Mouse (Mus musculus) neural tube, embryonic 14.5 days (tissue): ENCODE data around the gene Fam92b. TPM values are rescaled to one million over a fixed set of nuclear protein-coding genes. Genes with fewer than 3 reads are reported as not detected.
A peak's percentile ranks its signal among the peaks of the same experiment; 100 is the strongest.

ENCODE experiments used
- ATAC-seq: fragments of 200-750 bp; cut with Nextera tagmentation; 2 replicates; pipeline ENCODE4 v1.8.0; 2017; ENCODE audit warnings: low read depth, mild to moderate bottlenecking, moderate TSS enrichment, moderate library complexity
- H3K27ac ChIP-seq: fragments of 300-500 bp; sonication (generic); 2 replicates; pipeline ENCODE4 v1.5.1; 2014; ENCODE audit warnings: low read depth, mild to moderate bottlenecking, control low read depth, low read length, moderate library complexity, mixed read lengths
- H3K27me3 ChIP-seq: fragments of 300-500 bp; sonication (generic); 2 replicates; pipeline ENCODE4 v1.6.1; 2014; ENCODE audit warnings: low read length; ENCODE audit not compliant: control insufficient read depth, insufficient read depth
- H3K36me3 ChIP-seq: fragments of 300-500 bp; sonication (generic); 2 replicates; pipeline ENCODE4 v1.6.1; 2014; ENCODE audit warnings: low read length, mixed read lengths; ENCODE audit not compliant: control insufficient read depth, insufficient read depth
- H3K4me1 ChIP-seq: fragments of 300-500 bp; sonication (generic); 2 replicates; pipeline ENCODE4 v1.6.1; 2014; ENCODE audit warnings: low read length; ENCODE audit not compliant: control insufficient read depth, insufficient read depth
- H3K4me2 ChIP-seq: fragments of 300-500 bp; sonication (generic); 2 replicates; pipeline ENCODE4 v1.6.1; 2014; ENCODE audit warnings: mild to moderate bottlenecking, low read depth, low read length, control low read depth
- H3K4me3 ChIP-seq: fragments of 300-500 bp; sonication (generic); 2 replicates; pipeline ENCODE4 v1.5.1; 2014; ENCODE audit warnings: low read depth, low read length, control low read depth, mixed read lengths
- H3K9ac ChIP-seq: fragments of 300-500 bp; sonication (generic); replicated peaks from 2 replicates; pipeline ENCODE4 v1.6.1; 2014; ENCODE audit warnings: low read depth, mild to moderate bottlenecking, control low read depth, low read length, mixed read lengths
- H3K9me3 ChIP-seq: fragments of 300-500 bp; sonication (generic); 2 replicates; pipeline ENCODE4 v1.6.1; 2016; ENCODE audit warnings: low read length; ENCODE audit not compliant: control insufficient read depth
- WGBS: fragments of 180-500 bp; shearing (Covaris S2); extraction: QIAGEN DNeasy Blood & Tissue Kit; methylation state at CpG from one replicate; pipeline ENCODE4 v1.1.7; 2014; 5-methylcytosine and 5-hydroxymethylcytosine counted together
- polyA plus RNA-seq: library from polyadenylated mRNA; unstranded; fragments of >200 nt; fragmentation: Nextera tagmentation; extraction: Ambion mirVana; gene quantifications from 2 replicates; pipeline ENCODE4 v1.2.1, GENCODE M21; 2014

Gene Fam92b
- polyA plus RNA-seq, 1 experiment from 2014 or later: 1.7 TPM

DNA sequence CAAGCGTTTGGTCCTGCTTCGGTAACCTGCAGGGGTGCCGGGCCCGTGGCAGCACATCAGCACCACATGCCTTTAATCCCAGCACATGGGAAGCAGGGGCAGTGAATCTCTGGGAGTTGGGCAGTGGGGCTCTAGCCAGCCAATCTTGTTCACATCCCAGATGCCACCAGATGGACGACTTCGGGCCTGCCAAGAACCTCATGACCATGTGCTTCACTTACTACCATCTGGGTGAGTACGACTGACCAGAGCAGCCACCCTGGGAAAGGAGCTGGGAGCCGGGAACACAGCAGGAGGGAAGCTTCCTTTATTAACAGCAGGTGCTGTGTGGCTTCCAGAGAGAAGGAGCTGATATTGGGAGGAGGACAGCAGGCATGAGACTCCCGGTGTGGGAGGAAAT, 26.1 kb downstream of the Fam92b start:
- no peak for ATAC-seq
- 72% methylated on average over 9 of the region's 9 CpGs for WGBS
- no peaks in the 10 kb centered on the region for H3K36me3 ChIP-seq
- H3K27ac ChIP-seq: no peak overlapping the region
- H3K9me3 ChIP-seq: no peaks in the 10 kb centered on the region
- no peak overlapping the region for H3K4me3 ChIP-seq
- 0 out of 2 replicates have a peak, but pooled peaks cover 2% of the 10 kb centered on the region for H3K4me1 ChIP-seq
- H3K9ac ChIP-seq: no peak overlapping the region
- no peaks in the 10 kb centered on the region for H3K27me3 ChIP-seq
- H3K4me2 ChIP-seq: no peak overlapping the region

DNA sequence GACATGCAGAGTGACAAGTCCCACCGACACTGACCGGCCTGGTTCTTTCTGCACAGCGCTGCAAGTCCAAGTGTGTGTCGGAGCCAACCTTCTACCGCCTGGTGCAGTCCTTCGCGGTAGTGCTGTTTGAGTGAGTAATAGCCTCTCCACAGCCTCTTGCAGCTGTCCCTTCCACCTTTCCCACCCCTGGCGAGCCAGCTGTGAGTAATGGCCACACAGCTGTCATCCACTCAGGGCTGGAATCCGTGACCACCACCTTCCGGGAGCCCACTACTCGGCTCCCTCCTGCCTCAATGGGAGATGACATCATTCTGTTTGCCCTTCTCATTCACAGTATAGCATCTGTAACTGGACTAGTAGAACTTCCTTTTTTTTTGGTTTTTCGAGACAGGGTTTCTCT, 27.2 kb downstream of the Fam92b start:
- Histone ChIP-seq H3K9me3 (no peaks in the 10 kb centered on the region), H3K4me1 (0 out of 2 replicates have a peak, but pooled peaks cover 3% of the 10 kb centered on the region), H3K4me2 (no peak overlapping the region), H3K27me3 (no peaks in the 10 kb centered on the region), H3K27ac (no peak overlapping the region), H3K4me3 (no peak overlapping the region), H3K36me3 (no peaks in the 10 kb centered on the region), H3K9ac (no peak overlapping the region)
- WGBS: 59% methylated on average over 12 of the region's 12 CpGs
- no peak for ATAC-seq

- no peak for ATAC-seq
- H3K27me3 ChIP-seq: no peaks in the 10 kb centered on the region
Measured at GRCm38 (mm10) chr8:120146051-120146450, 31.2 kb downstream of the Fam92b start.

GRCm38 (mm10) chr8:120144652-120145301, 32.5 kb downstream of the Fam92b start:
- WGBS: 55% methylated on average over 12 of the region's 12 CpGs
- H3K4me1 ChIP-seq: peaks cover 11% of the 10 kb centered on the region
- H3K27me3 ChIP-seq: no peaks in the 10 kb centered on the region
- no peaks in the 10 kb centered on the region for H3K36me3 ChIP-seq
- no peak overlapping the region for H3K4me2 ChIP-seq
- H3K9me3 ChIP-seq: no peaks in the 10 kb centered on the region
- H3K9ac ChIP-seq: 0 out of 2 replicates have a peak overlapping the region, but pooled peaks have one; percentile 18
- peak; percentile 21; the same call in 1 of the 2 replicates for ATAC-seq
- H3K27ac ChIP-seq: peak overlapping the region; percentile 69
- H3K4me3 ChIP-seq: no peak overlapping the region

More at GRCm38 (mm10) chr8:120146051-120146450, 31.2 kb downstream of the Fam92b start:
- Histone ChIP-seq H3K27ac (no peak overlapping the region), H3K36me3 (no peaks in the 10 kb centered on the region), H3K9ac (no peak overlapping the region), H3K4me1 (peaks cover 11% of the 10 kb centered on the region), H3K4me2 (no peak overlapping the region), H3K9me3 (no peaks in the 10 kb centered on the region), H3K4me3 (no peak overlapping the region)
- 76% methylated on average over 1 of the region's 1 CpGs for WGBS

DNA sequence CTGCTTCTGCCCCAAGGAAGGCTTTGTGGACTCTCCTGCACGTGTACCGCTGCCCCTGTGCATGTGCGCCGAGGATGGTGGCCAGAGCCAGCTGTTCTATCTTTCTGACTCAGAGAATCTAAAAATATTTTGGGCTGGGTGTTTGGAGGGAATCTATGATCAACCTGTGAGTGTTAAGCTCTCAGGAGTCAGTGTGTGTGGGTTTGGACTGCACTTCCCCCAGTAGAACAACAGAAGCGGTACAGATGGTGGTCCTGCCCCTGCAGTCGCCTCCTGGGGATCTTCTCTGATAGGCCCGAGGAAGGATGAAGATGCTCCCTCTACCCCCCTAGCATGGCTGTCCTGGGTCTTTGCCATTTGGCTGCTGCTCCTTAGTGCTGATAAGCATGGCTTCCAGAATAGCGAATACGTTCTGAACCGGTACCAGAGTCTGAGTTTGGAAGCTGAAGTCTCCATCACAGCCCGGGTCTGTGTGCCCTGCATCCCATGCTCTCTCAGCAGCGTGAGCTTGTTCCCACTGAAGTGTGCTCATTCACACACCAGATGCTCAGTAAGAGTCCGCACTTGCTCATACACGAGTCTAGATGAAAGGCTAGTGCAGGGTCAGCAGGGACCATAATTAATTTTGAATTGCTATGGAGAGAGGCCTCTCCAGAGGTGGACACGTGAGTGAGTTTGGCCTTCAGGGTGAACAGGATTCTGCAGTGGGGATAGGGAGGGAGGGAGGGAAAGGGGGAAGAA, 33.2 kb downstream of the Fam92b start:
- 55% methylated on average over 15 of the region's 15 CpGs for WGBS
- H3K4me3 ChIP-seq: no peak overlapping the region
- H3K27me3 ChIP-seq: no peaks in the 10 kb centered on the region
- ATAC-seq: peak; percentile 24; the same call in 1 of the 2 replicates
- no peak overlapping the region for H3K4me2 ChIP-seq
- H3K4me1 ChIP-seq: peaks cover 11% of the 10 kb centered on the region
- no peaks in the 10 kb centered on the region for H3K9me3 ChIP-seq
- no peak overlapping the region for H3K9ac ChIP-seq
- H3K27ac ChIP-seq: no peak overlapping the region
- no peaks in the 10 kb centered on the region for H3K36me3 ChIP-seq

GRCm38 (mm10) chr8:120140769-120141168, 36.5 kb downstream of the Fam92b start:
- H3K27ac ChIP-seq: no peak overlapping the region

DNA sequence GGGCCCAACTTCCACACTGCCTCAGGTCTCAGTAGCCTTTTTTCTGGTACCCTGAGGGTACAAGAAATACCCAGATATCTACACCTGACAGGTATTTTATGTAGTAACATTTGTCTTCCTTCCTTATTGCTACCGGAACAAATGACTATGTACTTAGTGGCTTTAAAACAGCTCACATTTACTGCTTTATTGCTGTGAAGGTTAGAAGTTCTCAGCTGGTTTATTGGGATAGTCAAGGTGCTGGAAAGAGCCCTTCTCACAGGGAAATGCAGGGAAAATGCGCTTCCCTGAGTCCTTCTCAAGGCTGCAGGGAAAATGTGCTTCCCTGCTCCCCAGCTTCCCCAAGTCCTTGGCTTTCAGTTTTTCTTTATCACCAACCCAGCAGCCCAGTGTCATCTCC, 38.3 kb downstream of the Fam92b start:
- no peaks in the 10 kb centered on the region for H3K9me3 ChIP-seq
- WGBS: 30% methylated on average over 2 of the region's 2 CpGs
- no peak overlapping the region for H3K4me3 ChIP-seq
- H3K36me3 ChIP-seq: no peaks in the 10 kb centered on the region
- H3K27ac ChIP-seq: no peak overlapping the region
- no peak overlapping the region for H3K9ac ChIP-seq
- no peak overlapping the region for H3K4me2 ChIP-seq
- ATAC-seq: no peak
- no peaks in the 10 kb centered on the region for H3K27me3 ChIP-seq
- no peaks in the 10 kb centered on the region for H3K4me1 ChIP-seq

More at GRCm38 (mm10) chr8:120140769-120141168, 36.5 kb downstream of the Fam92b start:
- Histone ChIP-seq H3K4me1 (peaks cover 11% of the 10 kb centered on the region), H3K4me3 (no peak overlapping the region), H3K4me2 (no peak overlapping the region), H3K36me3 (no peaks in the 10 kb centered on the region), H3K9ac (no peak overlapping the region), H3K27me3 (no peaks in the 10 kb centered on the region), H3K9me3 (no peaks in the 10 kb centered on the region)
- ATAC-seq: no peak
- 77% methylated on average over 3 of the region's 3 CpGs for WGBS

GRCm38 (mm10) chr8:120136618-120137017, 40.6 kb downstream of the Fam92b start:
- Histone ChIP-seq H3K27ac (no peak overlapping the region), H3K4me1 (no peaks in the 10 kb centered on the region), H3K4me2 (no peak overlapping the region), H3K27me3 (no peaks in the 10 kb centered on the region), H3K9me3 (no peaks in the 10 kb centered on the region), H3K4me3 (no peak overlapping the region), H3K9ac (no peak overlapping the region), H3K36me3 (no peaks in the 10 kb centered on the region)
- ATAC-seq: no peak
- 57% methylated on average over 7 of the region's 7 CpGs for WGBS

DNA sequence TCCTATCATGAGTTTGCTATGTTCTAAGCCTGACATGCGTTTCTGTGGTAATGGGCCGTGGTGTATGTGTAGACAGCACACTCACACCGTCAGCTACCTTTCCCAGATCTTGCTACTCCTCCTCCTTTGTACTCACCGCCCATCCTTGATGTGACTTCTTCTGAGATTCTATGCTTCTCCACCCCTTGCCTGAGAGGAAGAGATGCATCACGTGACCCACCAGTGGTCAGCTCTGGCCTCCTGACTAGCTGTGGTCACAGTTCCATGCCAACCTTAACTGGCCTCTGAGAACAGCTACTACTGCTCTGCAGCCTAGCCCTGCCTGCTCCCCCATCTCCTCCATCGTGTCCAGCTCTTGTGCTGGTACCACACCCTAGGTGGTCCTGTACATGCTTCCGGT, 41.6 kb downstream of the Fam92b start:
- Histone ChIP-seq H3K4me2 (no peak overlapping the region), H3K4me3 (no peak overlapping the region), H3K36me3 (no peaks in the 10 kb centered on the region), H3K27ac (no peak overlapping the region), H3K27me3 (no peaks in the 10 kb centered on the region), H3K9ac (no peak overlapping the region), H3K4me1 (no peaks in the 10 kb centered on the region), H3K9me3 (no peaks in the 10 kb centered on the region)
- WGBS: 91% methylated on average over 7 of the region's 7 CpGs
- no peak for ATAC-seq
